Mouse (Mus musculus) brain, embryonic 14.5 days (tissue): Measurements from ENCODE around the gene Mpzl2.

Experiments
- CTCF ChIP-seq: fragments of 200-500 bp; IDR thresholded peaks from 2 replicates; pipeline ENCODE4 v1.5.1; 2012; ENCODE audit warnings: inconsistent platforms, mild to moderate bottlenecking, moderate library complexity, borderline replicate concordance; ENCODE audit not compliant: insufficient read depth, insufficient read length; ENCODE audit errors: extremely low read depth
- POLR2A ChIP-seq: fragments of 200-500 bp; IDR thresholded peaks from 2 replicates; pipeline ENCODE4 v1.6.1; 2012; ENCODE audit warnings: mild to moderate bottlenecking, inconsistent platforms, borderline replicate concordance; ENCODE audit not compliant: poor library complexity, insufficient read depth, insufficient read length, severe bottlenecking; ENCODE audit errors: extremely low read depth

DNA sequence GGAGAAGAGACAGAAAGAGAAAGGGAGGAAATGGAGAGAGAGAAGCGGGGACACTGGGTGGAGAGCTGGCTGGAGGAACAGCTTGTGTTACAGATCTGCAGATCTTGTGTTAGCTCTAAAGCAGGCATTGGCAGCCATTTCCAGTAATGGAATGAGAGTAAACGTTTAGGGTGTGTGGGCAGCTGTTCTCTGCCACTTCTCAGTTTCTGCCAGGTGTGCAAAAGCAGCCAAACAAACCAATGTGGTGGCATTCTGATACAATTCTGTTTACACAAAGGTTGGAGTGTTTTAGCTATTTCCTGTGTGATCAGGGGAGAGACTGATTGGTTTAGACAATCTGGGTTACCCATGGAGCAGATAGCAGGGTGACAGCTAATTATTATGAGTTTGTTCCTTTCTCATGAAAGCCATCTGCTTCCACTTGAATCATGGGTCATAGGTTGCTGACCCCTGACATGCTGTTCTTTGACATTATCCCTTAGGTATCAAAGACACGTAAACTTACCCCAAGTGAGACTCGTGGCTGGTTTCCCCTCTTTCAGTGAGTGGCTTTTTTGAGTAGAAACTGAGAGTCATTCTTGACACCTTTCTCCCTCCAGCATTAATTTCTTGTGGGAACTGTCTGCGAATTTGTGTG, 18.8 kb downstream of the Mpzl2 start:
- TF ChIP-seq POLR2A (no peak), CTCF (no peak)
